Mouse (Mus musculus): ENCODE data around the gene Ubash3a. TPM values are rescaled to one million over a fixed set of nuclear protein-coding genes. Genes with fewer than 3 reads are reported as not detected.

Ubash3a gene
- polyA plus RNA-seq (2012; ENCODE audit: insufficient read depth, insufficient read length, missing spikeins) = not detected in 2 replicates

DNA sequence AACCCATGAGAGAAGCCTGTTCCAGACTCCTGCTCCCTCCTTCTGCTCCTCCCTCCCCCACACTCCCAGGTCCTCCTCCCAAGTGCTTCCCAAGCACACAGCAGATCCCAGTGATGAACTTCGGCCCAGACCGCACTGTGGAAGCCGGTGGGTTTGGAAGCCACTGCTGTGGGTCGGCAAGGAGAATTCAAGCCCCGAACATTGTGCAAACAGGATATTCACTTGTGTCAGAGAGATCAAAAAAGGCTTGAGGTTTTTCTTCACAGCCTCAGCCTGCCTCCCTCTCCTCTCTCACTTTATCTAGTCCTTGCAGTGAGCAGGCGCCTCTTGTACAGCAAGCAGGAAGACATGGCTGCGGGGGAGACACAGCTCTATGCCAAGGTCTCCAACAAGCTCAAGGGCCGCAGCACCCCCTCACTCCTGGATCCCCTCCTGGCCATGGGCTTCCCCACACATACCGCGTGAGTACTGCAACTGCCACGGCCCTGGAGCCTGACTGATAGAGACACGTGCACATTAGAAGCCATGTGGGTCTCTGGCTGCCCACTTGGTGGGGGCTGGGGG, at the start of gene Ubash3a:
Gene Ubash3a (plus strand): TSS at position 103 of the 564 bp plus-strand sequence.
- Histone ChIP-seq H3K4me3 (ENCODE audit: insufficient read depth, low read depth, low read length) (no peak within 1 kb of the TSS; the same call in 1 of the 2 replicates), H3K27ac (replicated peaks; ENCODE audit: low read depth, low read length) (no peak within 1 kb of the TSS), H3K4me1 (ENCODE audit: control insufficient read depth, insufficient read depth, insufficient read length, low read length) (no peaks in the 10 kb centered on the region)

DNA sequence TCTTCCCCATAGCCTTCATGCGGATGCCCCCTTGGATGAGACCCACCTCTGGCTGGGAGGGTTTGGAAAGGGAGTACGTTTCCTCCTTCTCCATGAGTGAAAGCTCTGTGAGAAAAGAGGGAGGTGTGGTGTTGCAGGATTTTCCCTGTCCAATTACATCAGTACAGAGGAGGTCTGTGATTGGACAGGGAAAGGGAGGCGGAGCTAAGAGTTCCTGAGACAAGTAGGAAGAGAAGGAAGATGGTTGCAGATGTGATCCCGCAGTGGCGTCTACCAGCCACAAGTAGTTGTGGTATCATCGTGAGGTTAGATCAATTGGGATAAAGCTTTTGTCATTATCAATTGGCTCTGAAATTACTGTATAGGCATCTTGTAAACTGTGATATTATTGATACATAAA, 49.8 kb upstream of the Ubash3a start:
- Histone ChIP-seq H3K4me1 (ENCODE audit: control insufficient read depth, insufficient read depth, insufficient read length, low read length) (no peaks in the 10 kb centered on the region), H3K4me3 (ENCODE audit: insufficient read depth, low read depth, low read length) (no peak overlapping the region), H3K27ac (replicated peaks; ENCODE audit: low read depth, low read length) (no peak overlapping the region)

DNA sequence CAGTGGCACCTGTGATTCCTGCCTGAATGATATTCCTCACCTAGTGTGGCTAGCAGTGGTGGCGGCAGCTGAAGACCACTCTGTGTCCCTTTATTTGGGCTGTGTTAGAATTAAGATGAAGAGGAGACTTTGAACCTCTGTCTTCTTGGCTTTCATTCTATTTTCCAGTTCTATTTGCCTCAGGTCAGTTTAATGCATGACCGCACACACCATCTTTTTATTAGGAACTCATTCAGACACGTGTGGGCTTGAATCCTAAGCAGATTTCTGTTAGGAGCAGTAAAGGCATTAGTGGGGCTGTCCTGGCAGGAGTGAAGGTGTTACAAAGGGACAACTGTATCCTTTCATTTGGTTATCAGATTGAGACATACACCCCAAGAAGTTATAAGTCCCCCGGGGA, 47.4 kb upstream of the Ubash3a start:
- H3K4me1 ChIP-seq (ENCODE audit: control insufficient read depth, insufficient read depth, insufficient read length, low read length) = no peaks in the 10 kb centered on the region
- no peak overlapping the region for H3K4me3 ChIP-seq (ENCODE audit: insufficient read depth, low read depth, low read length)
- H3K27ac ChIP-seq (replicated peaks; ENCODE audit: low read depth, low read length) = no peak overlapping the region

DNA sequence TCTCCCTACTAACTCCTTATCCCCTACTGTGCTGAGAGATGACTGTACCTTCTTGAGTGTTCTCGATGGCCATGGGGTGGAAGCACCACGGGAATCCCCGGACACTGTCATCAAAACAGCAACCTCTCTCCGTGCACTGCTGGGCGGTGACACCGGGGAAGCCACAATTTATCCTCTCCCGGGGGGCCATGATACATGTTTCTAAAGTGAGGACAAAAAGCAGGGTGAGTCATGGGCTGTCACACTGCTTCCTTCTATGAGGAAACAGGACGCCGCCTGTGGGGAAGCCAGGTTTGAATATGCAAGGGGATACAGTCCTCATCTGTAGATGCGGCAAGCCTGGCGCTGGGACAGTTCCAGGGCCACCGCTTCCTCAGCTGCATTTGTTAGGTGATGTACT, 45.1 kb upstream of the Ubash3a start:
- H3K27ac ChIP-seq (replicated peaks; ENCODE audit: low read depth, low read length) = no peak overlapping the region
- no peak overlapping the region for H3K4me3 ChIP-seq (ENCODE audit: insufficient read depth, low read depth, low read length)
- no peaks in the 10 kb centered on the region for H3K4me1 ChIP-seq (ENCODE audit: control insufficient read depth, insufficient read depth, insufficient read length, low read length)

DNA sequence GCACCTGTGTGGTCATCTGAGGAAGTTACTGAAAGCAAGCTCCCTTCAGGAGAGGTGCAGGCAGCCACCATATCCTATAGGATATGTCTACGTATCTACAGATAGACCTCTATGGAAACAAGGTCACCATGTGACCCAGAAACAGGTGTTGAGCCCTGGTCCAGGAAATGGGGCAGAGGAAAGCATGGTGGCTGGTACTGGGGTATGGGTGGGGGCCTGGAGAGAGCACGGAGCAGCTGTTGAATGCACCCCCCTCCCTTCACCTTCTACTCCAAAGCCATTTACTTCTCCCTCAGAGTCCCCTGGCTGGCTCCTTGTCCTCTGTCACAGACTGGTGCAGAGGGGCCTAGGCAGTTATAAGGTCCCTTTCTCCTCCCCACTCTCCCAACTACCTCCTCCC, 43.9 kb upstream of the Ubash3a start:
- Histone ChIP-seq H3K4me1 (ENCODE audit: control insufficient read depth, insufficient read depth, insufficient read length, low read length) (no peaks in the 10 kb centered on the region), H3K27ac (replicated peaks; ENCODE audit: low read depth, low read length) (no peak overlapping the region), H3K4me3 (ENCODE audit: insufficient read depth, low read depth, low read length) (no peak overlapping the region)

DNA sequence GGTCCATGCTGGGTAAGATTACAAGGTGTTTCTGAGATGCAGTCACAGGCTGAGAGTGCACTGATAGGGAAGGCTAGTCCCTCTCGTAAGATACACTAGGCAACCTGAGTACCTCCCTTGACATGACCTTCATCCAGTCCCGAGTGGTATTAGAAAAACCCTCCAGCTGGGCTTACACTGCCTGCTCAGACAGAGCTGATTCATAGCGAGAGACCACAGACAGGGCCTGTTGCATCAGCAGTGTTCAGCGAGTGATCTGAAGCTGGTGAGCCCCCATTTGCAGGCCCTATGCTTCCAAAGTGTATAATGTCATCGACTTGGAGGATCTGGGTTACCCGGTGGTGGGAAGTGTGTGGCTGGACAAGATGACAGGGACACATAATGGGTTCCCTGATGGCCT, 42.5 kb upstream of the Ubash3a start, which contains the start of gene Tff1:
Gene Tff1 (minus strand): TSS at position 151 of the 400 bp plus-strand sequence.
- Histone ChIP-seq H3K4me3 (ENCODE audit: insufficient read depth, low read depth, low read length) (no peak within 1 kb of the TSS), H3K27ac (replicated peaks; ENCODE audit: low read depth, low read length) (no peak within 1 kb of the TSS), H3K4me1 (ENCODE audit: control insufficient read depth, insufficient read depth, insufficient read length, low read length) (no peaks in the 10 kb centered on the region)

DNA sequence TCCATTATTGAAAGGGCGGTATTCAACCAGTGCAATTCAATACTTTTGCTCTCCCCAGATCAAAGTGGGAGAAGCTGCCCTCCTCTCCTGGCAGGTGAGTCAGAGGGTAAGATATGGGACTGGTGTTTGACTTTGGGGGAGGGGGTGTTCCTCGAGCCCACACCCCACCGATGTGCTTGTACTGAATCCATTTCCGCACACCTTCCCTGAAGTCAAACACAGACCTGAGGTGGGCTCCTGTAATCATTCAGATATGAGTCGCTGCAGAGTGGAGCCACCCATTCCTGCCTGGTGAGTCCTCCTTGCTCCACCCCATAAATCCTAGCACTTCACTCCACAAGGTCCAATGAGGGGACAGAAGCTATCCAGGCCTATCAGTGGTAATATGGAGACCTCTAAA, 37.9 kb upstream of the Ubash3a start:
- no peak overlapping the region for H3K4me3 ChIP-seq (ENCODE audit: insufficient read depth, low read depth, low read length)
- H3K4me1 ChIP-seq (ENCODE audit: control insufficient read depth, insufficient read depth, insufficient read length, low read length) = no peaks in the 10 kb centered on the region

DNA sequence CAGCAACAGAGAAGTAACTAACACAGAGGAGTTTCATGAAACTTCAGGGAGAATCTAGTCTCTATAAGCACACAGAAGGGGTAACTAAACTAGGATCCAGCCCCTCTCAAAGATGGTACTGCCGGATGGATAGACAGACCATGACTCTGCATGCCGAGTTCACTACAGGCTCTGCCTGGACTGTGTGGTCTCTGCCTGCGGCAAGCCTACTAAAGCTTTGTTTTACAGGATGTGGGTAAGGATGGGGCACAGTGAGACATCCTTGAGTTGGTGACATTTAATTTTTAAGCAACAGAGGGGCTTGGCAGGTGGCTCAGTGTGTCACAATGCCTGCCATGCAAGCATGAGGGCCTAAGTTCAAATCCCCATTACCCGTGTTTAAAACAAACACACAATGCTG, 31.4 kb upstream of the Ubash3a start:
- Histone ChIP-seq H3K4me3 (ENCODE audit: insufficient read depth, low read depth, low read length) (no peak overlapping the region), H3K27ac (replicated peaks; ENCODE audit: low read depth, low read length) (no peak overlapping the region), H3K4me1 (ENCODE audit: control insufficient read depth, insufficient read depth, insufficient read length, low read length) (no peaks in the 10 kb centered on the region)

More for the DNA sequence above, 37.9 kb upstream of the Ubash3a start:
- H3K27ac ChIP-seq (replicated peaks; ENCODE audit: low read depth, low read length) = no peak overlapping the region

DNA sequence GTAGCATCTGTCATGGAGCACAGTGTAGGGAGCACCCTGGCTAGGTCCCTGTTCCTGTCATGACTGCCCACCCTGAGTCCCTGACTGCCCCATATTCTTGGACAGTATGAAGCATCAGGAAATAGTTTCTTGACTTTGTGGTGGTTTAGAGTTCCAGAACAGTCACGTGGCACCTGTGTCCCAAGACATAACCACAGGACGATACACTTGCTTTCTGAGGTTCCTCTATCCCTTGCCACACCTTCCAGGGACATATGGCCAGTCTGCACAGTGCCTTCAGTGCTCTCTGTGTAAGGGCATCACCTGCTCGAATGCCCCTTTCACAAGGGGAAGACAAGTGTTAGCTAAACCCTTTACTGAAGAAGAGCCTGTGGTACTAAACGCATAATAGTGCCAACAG, 26.2 kb upstream of the Ubash3a start:
- Histone ChIP-seq H3K4me1 (ENCODE audit: control insufficient read depth, insufficient read depth, insufficient read length, low read length) (no peaks in the 10 kb centered on the region), H3K27ac (replicated peaks; ENCODE audit: low read depth, low read length) (no peak overlapping the region), H3K4me3 (ENCODE audit: insufficient read depth, low read depth, low read length) (no peak overlapping the region)

DNA sequence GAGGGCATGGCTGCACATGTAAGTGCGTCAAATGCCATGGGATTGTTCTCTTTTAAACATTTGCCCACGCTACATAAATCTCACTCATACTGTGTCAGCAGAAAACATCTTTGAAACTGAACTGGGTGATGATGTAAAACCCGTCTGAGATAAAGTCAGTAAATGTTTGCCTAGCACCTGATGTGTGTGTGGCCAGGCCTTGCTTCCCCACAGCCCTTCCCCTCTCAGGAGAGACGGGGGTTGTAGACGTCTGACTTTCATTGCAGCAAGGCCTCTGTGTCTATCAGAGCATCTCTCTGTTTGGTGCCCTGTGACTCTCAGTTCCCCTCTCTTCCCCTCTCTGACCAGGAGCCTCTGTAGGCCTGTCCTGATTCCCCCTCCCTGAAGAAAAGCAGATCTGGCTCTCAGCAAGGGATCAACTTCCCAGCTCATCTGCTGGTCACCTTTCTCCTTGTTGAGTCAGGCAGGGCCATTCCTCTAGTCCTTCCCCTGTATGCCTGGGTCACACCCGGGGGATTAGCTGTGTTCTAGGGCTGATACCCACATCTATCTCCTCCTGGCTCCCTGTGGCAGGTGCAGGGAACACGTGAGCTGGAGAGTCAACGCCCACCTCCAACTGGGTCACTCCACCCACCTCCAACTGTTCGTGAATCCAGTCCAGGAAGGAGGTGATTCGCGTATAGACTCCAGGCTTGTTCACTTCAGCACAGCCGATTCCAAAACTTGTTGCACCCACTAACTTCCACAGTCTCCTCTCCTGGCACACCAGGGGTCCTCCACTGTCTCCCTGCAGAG, 24.3 kb upstream of the Ubash3a start:
- Histone ChIP-seq H3K27ac (replicated peaks; ENCODE audit: low read depth, low read length) (no peak overlapping the region), H3K4me3 (ENCODE audit: insufficient read depth, low read depth, low read length) (no peak overlapping the region), H3K4me1 (ENCODE audit: control insufficient read depth, insufficient read depth, insufficient read length, low read length) (no peaks in the 10 kb centered on the region)

DNA sequence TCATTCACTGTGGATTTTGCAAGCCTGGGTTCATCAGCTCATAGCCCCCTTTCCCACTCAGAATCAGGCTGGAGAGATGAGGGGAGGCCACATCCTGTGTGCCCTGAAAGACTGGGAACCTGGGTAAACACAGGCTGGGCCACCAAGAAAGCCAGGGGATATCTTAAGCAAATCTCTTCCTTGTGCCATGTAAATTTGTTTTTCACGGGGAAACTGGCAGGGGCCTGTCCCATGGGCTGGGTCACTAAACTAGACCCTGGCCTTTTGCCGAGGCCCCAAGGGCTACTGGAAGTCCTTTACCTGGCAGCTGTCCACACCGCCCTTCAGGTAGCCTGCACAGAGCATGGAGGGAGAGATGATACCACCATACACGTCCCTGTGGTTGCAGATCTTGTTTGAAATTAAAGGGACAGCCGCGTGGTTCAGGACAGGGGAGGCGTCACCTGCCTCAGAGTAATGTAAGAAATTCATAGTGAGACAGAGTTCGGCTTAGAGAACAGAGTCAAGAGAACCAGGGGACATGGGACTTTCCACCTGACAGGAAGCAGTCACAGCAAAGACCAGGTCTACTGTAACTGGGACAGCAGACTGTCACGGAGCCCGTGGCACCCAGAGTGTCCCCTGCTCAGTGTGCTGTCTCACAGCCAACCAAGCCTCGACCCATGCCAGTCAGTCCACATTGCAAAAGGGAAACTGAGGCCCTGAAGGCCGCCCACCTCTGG, 23.2 kb upstream of the Ubash3a start:
- no peak overlapping the region for H3K27ac ChIP-seq (replicated peaks; ENCODE audit: low read depth, low read length)
- H3K4me3 ChIP-seq (ENCODE audit: insufficient read depth, low read depth, low read length) = no peak overlapping the region
- H3K4me1 ChIP-seq (ENCODE audit: control insufficient read depth, insufficient read depth, insufficient read length, low read length) = no peaks in the 10 kb centered on the region

DNA sequence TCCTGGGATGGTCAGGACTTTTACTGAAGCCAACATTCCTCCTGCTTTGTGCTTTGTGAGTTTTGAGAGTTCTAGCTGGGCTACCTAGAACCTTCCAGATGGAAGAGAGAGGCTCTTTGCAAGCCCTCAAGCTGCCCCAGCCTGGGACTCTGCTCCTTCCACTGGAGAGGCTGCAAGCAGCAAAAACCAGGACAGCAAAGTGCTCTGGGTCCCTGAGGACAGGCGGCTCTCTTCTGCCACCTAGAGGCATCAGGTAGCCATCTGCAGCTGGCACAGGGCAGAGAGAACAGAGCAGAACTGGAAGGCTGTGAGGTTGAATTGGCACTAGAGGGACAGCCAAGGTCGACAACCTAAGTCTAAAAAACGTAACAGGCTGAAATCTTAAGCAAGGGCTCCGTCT, 20.3 kb upstream of the Ubash3a start:
- H3K4me1 ChIP-seq (ENCODE audit: control insufficient read depth, insufficient read depth, insufficient read length, low read length) = no peaks in the 10 kb centered on the region
- H3K27ac ChIP-seq (replicated peaks; ENCODE audit: low read depth, low read length) = no peak overlapping the region
- H3K4me3 ChIP-seq (ENCODE audit: insufficient read depth, low read depth, low read length) = no peak overlapping the region

DNA sequence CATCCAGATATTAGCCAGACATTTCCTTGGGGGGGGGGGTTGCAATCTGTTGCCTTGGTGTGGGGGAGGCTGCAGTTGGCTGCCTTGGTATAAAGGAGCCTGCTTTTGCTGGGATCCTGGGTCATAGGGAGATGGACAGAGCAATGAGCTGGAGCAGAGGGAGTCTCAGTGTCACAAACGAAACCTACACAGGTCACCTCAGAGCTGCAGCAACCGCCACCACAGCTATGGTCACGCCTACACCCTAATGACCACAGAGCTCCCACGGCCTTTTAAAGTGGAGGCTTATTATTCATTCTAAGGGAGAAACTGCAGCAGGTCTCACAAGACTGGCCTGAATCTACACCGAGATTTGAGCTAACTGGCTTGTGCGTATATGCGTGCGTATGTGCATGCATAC, 15.8 kb upstream of the Ubash3a start:
- H3K27ac ChIP-seq (replicated peaks; ENCODE audit: low read depth, low read length) = no peak overlapping the region
- no peaks in the 10 kb centered on the region for H3K4me1 ChIP-seq (ENCODE audit: control insufficient read depth, insufficient read depth, insufficient read length, low read length)
- no peak overlapping the region for H3K4me3 ChIP-seq (ENCODE audit: insufficient read depth, low read depth, low read length)

DNA sequence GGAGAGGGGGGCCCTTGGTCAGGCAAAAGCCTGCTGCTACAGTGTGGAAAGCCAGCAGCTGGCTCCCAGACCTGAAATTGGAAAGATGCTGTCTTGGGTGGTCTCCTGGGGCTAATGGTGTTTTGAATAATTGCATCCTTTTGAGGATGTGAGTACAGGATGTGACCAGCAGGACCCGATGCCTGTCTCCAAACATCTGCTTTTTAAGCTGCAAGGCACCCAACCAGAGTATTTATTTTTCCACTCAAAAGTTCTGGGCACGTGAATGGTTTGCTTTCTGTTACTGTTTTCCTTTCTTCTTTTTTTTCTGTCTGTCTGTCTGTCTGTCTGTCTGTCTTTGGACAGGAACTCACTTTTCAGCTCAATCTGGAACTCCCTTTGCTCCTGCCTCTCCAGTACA, 15.0 kb upstream of the Ubash3a start:
- no peaks in the 10 kb centered on the region for H3K4me1 ChIP-seq (ENCODE audit: control insufficient read depth, insufficient read depth, insufficient read length, low read length)
- H3K27ac ChIP-seq (replicated peaks; ENCODE audit: low read depth, low read length) = no peak overlapping the region
- H3K4me3 ChIP-seq (ENCODE audit: insufficient read depth, low read depth, low read length) = no peak overlapping the region

DNA sequence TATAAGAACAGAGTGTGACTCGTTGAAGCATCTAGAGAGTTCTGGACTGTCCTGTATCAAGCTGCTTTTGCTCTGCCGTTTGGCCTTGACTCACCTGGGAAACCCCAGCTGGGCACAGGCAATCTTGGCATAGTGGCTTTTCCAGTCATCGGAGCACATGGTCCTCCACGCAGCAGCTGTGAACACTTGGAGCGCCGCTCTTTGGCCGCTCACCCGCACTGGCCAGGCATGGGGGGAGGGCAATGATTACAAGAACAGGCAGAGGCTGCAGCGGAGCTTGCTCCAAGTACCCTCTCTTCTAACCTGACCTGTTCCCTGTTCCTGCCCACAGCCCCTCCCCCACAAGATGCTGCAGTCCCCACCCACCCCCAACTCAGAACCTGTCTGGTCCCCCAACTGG, 14.3 kb upstream of the Ubash3a start:
- no peak overlapping the region for H3K4me3 ChIP-seq (ENCODE audit: insufficient read depth, low read depth, low read length)
- no peak overlapping the region for H3K27ac ChIP-seq (replicated peaks; ENCODE audit: low read depth, low read length)
- no peaks in the 10 kb centered on the region for H3K4me1 ChIP-seq (ENCODE audit: control insufficient read depth, insufficient read depth, insufficient read length, low read length)
